Mouse (Mus musculus) heart, postnatal 0 days (tissue): ENCODE data around the gene Atp6v0a1. TPM values are rescaled to one million over a fixed set of nuclear protein-coding genes. Genes with fewer than 3 reads are reported as not detected.

Experiments used
- ATAC-seq: fragments of 200-750 bp; cut with Nextera tagmentation; 2 replicates; pipeline ENCODE4 v1.8.0; 2017; ENCODE audit warnings: low read depth, moderate number of reproducible peaks, moderate library complexity; ENCODE audit not compliant: insufficient read depth
- DNase-seq: peaks from one replicate; pipeline ENCODE4 v3.0.0-alpha.2; 2016; ENCODE audit warnings: low spot score
- H3K27ac ChIP-seq: fragments of 300-500 bp; sonication (generic); 2 replicates; pipeline ENCODE4 v1.5.1; 2014; ENCODE audit warnings: low read depth, mild to moderate bottlenecking
- H3K27me3 ChIP-seq: fragments of 300-500 bp; sonication (generic); 2 replicates; pipeline ENCODE4 v1.6.1; 2014; ENCODE audit warnings: low read length, mixed read lengths; ENCODE audit not compliant: control insufficient read depth, insufficient read depth
- H3K36me3 ChIP-seq: fragments of 300-500 bp; sonication (generic); replicated peaks from 2 replicates; pipeline ENCODE4 v1.6.1; 2014; ENCODE audit warnings: low read length, mixed read lengths; ENCODE audit not compliant: control insufficient read depth, insufficient read depth
- H3K4me1 ChIP-seq: fragments of 300-500 bp; sonication (generic); 2 replicates; pipeline ENCODE4 v1.6.1; 2014; ENCODE audit warnings: antibody characterized with exemption; ENCODE audit not compliant: control insufficient read depth, insufficient read depth
- H3K4me2 ChIP-seq: fragments of 300-500 bp; sonication (generic); 2 replicates; pipeline ENCODE4 v1.6.1; 2014; ENCODE audit warnings: low read depth, mild to moderate bottlenecking, low read length, moderate library complexity
- H3K4me3 ChIP-seq: fragments of 300-500 bp; sonication (generic); 2 replicates; pipeline ENCODE4 v1.5.1; 2014; ENCODE audit warnings: low read depth, low read length
- H3K9ac ChIP-seq: fragments of 300-500 bp; sonication (generic); replicated peaks from 2 replicates; pipeline ENCODE4 v1.6.1; 2014; ENCODE audit warnings: low read depth, low read length, mixed read lengths
- H3K9me3 ChIP-seq: fragments of 300-500 bp; sonication (generic); replicated peaks from 2 replicates; pipeline ENCODE4 v1.6.1; 2016; ENCODE audit warnings: low read length; ENCODE audit not compliant: control insufficient read depth
- CTCF ChIP-seq: IDR thresholded peaks from 2 replicates; pipeline ENCODE4 v1.5.1; 2016; ENCODE audit warnings: antibody characterized with exemption, control low read depth, low read depth
- EP300 ChIP-seq: IDR thresholded peaks from 2 replicates; pipeline ENCODE4 v1.6.1; 2016; ENCODE audit warnings: antibody characterized with exemption, low read depth
- WGBS: fragments of 180-500 bp; shearing (Covaris S2); extraction: QIAGEN DNeasy Blood & Tissue Kit; methylation state at CpG from one replicate; pipeline ENCODE4 v1.1.7; 2014; 5-methylcytosine and 5-hydroxymethylcytosine counted together
- polyA plus RNA-seq: library from polyadenylated mRNA; unstranded; fragments of >200 nt; fragmentation: Nextera tagmentation; extraction: Ambion mirVana; gene quantifications from 2 replicates; pipeline ENCODE4 v1.2.1, GENCODE M21; 2015
- total RNA-seq: library from RNA; depleted of rRNA; stranded (reverse); fragments of >200 nt; gene quantifications from 2 replicates; pipeline ENCODE4 v1.2.3, GENCODE M21; 2014; ENCODE audit warnings: low replicate concordance

Atp6v0a1 gene
- total and polyA plus RNA-seq, 2 experiments from 2014 or later, result 50.3 to 57.1 TPM

DNA sequence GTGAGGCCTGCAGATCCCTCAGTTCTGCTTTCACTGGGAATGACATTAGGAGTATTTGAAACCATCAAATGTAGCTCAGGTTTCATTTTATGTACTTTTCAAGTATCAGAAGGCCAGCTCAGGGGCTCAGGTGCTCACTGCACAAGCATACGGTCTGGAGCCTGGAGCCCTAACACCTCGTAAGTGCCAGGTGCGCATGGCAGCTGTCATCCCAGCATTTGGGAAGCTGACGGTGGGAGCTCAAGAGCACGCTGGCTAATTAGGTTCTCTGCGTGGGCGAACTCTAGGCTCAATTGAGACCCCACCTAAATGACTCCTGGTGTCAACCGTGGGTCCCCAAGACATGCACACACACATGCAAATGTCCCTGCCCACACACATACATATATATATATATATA, 20.1 kb downstream of the Atp6v0a1 start:
- Histone ChIP-seq H3K4me2 (no peak overlapping the region), H3K36me3 (peaks cover 67% of the 10 kb centered on the region), H3K4me1 (peaks cover 27% of the 10 kb centered on the region; the same call in 1 of the 2 replicates), H3K27ac (peak overlapping the region; percentile 69), H3K9me3 (no peaks in the 10 kb centered on the region), H3K9ac (no peak overlapping the region), H3K4me3 (no peak overlapping the region), H3K27me3 (no peaks in the 10 kb centered on the region)
- WGBS, result 89% methylated on average over 8 of the region's 8 CpGs
- TF ChIP-seq EP300 (no peak), CTCF (no peak)
- ATAC-seq (no peak), DNase-seq (no peak)

- Histone ChIP-seq H3K4me2 (no peak overlapping the region), H3K9me3 (no peaks in the 10 kb centered on the region), H3K27ac (peak overlapping the region; percentile 92), H3K4me3 (no peak overlapping the region), H3K36me3 (peaks cover 72% of the 10 kb centered on the region), H3K4me1 (peaks cover 27% of the 10 kb centered on the region; the same call in 1 of the 2 replicates), H3K27me3 (no peaks in the 10 kb centered on the region), H3K9ac (no peak overlapping the region)
- DNase-seq, result peak; percentile 77
- peak; percentile 88 for ATAC-seq
- 22% methylated on average over 10 of the region's 10 CpGs for WGBS
- TF ChIP-seq EP300, result 0 out of 2 replicates have a peak, but pooled peaks have one; percentile 14
- no peak for TF ChIP-seq CTCF
Observed at GRCm38 (mm10) chr11:101030136-101030807, 21.0 kb downstream of the Atp6v0a1 start.

DNA sequence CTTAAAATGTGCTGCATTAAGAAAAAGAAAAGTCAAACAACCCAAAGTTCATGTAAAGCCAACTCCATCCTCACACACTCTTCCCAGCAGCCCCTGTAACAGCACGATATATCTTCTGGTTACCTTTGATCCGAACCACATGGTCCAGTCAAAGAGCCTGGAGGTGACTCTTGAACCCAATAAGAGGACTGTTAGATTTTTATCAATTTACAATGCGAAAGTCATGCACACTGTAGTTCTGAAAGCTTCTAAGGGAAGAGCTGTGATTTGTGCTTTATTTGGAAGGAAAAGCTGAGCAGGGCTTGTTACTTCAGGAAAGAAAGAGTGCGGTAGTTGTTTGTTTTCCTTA, 21.5 kb downstream of the Atp6v0a1 start:
- ATAC-seq (no peak), DNase-seq (no peak)
- H3K4me3 ChIP-seq, result no peak overlapping the region
- no peaks in the 10 kb centered on the region for H3K9me3 ChIP-seq
- TF ChIP-seq CTCF (no peak), EP300 (no peak)
- H3K27ac ChIP-seq, result peak overlapping the region; percentile 92
- H3K4me2 ChIP-seq, result no peak overlapping the region
- no peaks in the 10 kb centered on the region for H3K27me3 ChIP-seq
- H3K4me1 ChIP-seq, result peaks cover 27% of the 10 kb centered on the region; the same call in 1 of the 2 replicates
- H3K9ac ChIP-seq, result no peak overlapping the region
- WGBS, result 60% methylated on average over 4 of the region's 4 CpGs
- H3K36me3 ChIP-seq, result peaks cover 71% of the 10 kb centered on the region

DNA sequence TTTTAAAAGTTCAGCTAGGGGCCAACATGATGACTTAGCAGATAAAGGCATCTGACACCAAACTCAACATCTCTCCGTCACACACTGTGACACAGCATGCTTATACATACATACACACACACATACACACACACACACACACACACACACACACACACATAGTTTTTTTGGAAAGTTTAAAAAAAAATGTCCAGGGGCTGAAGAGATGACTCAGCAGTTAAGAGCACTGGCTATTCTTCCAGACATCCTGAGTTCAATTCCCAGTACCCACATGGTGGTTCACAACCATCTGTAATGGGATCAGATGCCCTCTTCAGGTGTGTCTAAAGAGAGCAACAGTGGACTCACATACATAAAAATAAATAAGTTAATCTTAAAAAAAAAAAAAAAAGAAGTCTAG, 22.2 kb downstream of the Atp6v0a1 start:
- ATAC-seq (no peak), DNase-seq (no peak)
- H3K4me2 ChIP-seq, result no peak overlapping the region
- peak overlapping the region; percentile 92 for H3K27ac ChIP-seq
- no peak overlapping the region for H3K9ac ChIP-seq
- H3K9me3 ChIP-seq, result no peaks in the 10 kb centered on the region
- H3K4me3 ChIP-seq, result no peak overlapping the region
- H3K4me1 ChIP-seq, result peaks cover 27% of the 10 kb centered on the region; the same call in 1 of the 2 replicates
- no peak for TF ChIP-seq CTCF
- TF ChIP-seq EP300, result no peak
- 92% methylated on average over 1 of the region's 1 CpGs for WGBS
- no peaks in the 10 kb centered on the region for H3K27me3 ChIP-seq
- peaks cover 72% of the 10 kb centered on the region for H3K36me3 ChIP-seq

- Histone ChIP-seq H3K4me2 (no peak overlapping the region), H3K27ac (no peak overlapping the region), H3K9me3 (no peaks in the 10 kb centered on the region), H3K36me3 (peaks cover 79% of the 10 kb centered on the region), H3K4me3 (no peak overlapping the region), H3K9ac (no peak overlapping the region), H3K4me1 (peaks cover 15% of the 10 kb centered on the region; the same call in 1 of the 2 replicates), H3K27me3 (no peaks in the 10 kb centered on the region)
- ATAC-seq (no peak), DNase-seq (no peak)
- 94% methylated on average over 17 of the region's 17 CpGs for WGBS
- no peak for TF ChIP-seq CTCF
- TF ChIP-seq EP300, result no peak
Observed at GRCm38 (mm10) chr11:101033856-101034500, 24.7 kb downstream of the Atp6v0a1 start.
